Mouse (Mus musculus) heart, postnatal 36 days (tissue): Measurements from ENCODE around the gene Kpna4. TPM values are rescaled to one million over a fixed set of nuclear protein-coding genes. Genes with fewer than 3 reads are reported as not detected.

Experiments
- DNase-seq, 2 experiments: peaks; one replicate each; pipeline ENCODE4 v3.0.0; 2021 to 2022
- intact Hi-C: fragments of 180-260 bp; cut with DNase I; formaldehyde crosslinking; loops from one replicate; pipeline ENCODE4 v1.15.1; 2025
- total RNA-seq, 2 experiments: library from RNA; stranded (reverse); gene quantifications; 2 replicates each; pipeline ENCODE4 v1.2.3; 2021

Kpna4 gene
- total RNA-seq, 2 experiments from 2014 or later: 86.3 to 95.6 TPM

DNA sequence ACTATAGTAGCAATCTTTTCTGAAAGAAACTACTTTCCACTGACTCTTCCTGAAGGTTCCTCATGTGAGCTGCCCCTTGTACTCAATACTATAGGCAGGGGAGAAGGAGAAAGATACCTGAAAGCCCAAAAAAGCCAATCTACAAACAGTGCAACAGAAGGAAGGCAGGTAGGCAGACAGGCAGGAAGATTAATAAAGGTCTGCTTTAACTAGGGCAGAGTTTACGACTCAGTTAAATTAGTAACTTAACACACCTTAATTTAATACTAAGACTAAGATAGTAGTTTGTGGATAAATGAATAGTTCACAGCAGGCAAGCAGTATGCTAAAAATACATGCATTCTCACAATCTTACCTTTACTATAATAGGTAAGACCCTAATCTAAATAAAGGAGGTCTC, 12.2 kb downstream of the Kpna4 start:
- no peak for DNase-seq
- intact Hi-C loops: loop anchor here (5.0 kb wide), 1 partner anchor 47 kb away; no protein-coding TSS in a partner anchor

DNA sequence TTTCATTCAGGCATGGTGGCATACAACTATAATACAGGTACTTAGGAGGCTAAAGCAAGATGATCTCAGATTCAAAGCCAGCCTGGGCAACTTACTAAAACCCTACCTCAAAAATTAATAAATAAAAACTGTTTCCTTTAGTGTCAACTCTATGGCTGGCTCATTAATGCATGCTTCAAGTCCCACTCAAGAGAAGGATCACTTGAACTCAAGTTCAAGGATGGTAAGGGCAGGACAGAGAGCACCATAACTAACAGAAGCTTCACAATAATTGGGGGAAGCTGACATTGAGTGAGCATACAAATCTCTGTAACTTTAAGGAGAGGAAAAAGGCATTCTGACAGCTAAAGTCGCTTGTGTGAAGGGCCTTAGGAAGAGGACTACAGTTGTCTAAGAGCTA, 13.0 kb downstream of the Kpna4 start:
- intact Hi-C loops: loop anchor here (5.0 kb wide), 1 partner anchor 47 kb away; no protein-coding TSS in a partner anchor

DNA sequence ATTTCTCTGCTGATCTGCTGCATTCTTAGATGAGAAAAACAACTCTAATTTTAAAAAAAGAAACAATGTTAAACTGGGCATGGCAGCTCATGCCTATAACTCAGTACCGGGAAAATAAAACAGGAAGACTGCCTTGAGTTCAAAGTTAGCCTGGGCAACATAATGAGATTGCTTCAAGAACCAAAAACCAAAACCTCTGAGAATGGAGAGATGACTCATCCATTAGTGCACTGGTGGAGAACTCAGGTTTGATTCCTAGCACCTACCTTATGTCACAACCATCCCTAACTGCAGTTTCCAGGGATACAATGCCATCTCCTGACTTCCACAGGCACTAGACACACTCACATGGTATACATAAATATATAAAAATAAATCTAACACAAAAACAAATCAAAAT, 17.8 kb downstream of the Kpna4 start:
- no peak for DNase-seq
- intact Hi-C loops: no loop called here

More for the DNA sequence above, 13.0 kb downstream of the Kpna4 start:
- DNase-seq: no peak

DNA sequence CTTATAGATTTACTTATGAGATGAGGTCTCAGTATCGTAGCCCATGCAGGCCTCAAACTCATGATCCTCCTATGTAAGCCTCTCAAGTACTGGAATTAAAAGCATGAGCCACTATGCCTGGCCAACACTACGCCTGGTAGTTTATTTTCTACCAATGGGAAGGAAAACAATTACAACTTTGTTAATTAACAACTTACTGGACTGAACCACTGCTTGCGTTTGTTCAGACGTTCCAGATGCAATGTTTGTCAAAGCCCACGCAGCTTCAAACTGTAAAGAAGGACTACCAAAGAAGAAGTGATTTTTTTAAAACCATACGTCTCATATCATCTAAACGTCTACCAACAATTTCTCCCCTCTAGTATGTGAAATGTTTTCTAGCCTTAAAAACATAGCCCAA, 32.5 kb downstream of the Kpna4 start:
- DNase-seq: no peak
- intact Hi-C loops: no loop called here

DNA sequence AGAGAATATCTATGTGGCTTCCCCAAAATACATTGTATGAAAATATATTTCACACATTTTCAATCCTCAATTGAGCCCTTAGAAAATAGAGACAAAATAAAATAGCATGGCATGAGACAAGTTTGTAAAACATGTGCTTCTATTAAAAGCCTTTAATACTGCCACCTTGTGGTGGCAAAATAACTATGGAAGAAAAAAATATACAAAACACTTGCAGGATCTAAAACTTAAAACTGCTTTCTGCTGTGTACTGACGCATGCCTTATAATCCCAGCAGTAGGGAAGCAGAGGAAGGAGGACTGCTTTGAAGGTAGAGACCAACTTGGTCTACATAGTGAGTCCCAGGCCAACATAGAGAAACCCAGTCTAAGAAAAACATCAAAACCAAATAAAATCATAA, 62.9 kb downstream of the Kpna4 start:
- intact Hi-C loops: loop anchor here (2.0 kb wide), 1 partner anchor 355 kb away; no protein-coding TSS in a partner anchor
- DNase-seq: no peak

DNA sequence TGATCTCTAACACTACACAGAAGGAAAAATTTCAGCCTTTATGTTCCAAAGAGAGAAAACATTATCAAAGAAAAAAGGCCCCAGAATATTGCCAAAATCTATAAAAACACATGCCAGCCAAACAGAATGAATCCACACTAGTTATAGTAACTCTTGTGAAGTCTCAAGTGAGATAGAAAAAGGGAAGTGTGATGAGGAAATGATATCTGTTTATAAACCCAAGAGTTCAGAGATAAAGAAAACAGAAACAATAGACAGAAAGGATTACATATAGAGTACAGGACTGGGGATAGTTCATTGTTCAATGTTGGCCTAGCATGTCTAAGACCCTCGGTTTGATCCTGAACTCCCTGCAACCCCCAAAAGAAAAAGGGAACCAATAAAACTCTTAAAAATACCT, 64.1 kb downstream of the Kpna4 start:
- intact Hi-C loops: loop anchor here (2.0 kb wide), 1 partner anchor 18 kb away; the partner anchor contains the start of gene Trim59
- no peak for DNase-seq

DNA sequence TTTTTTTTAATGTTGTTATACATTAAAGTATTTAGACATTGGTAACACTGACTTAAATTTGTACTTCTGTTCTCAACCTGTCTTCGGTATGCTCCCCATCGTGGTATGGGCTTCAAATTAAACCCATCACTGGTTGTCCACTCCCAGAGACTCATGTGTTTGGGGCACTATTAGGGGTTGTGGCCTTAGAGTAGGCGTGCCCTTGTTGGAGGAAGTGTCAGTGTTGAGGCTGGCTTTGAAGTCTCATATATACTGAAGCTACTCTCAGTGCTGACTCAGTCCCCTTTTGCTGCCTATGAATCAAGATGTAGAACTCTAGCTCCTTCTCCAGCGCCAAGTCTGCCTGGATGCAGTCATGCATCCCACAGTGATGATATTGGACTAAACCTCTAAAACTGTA, 66.2 kb downstream of the Kpna4 start:
- no peak for DNase-seq
- intact Hi-C loops: no loop called here

DNA sequence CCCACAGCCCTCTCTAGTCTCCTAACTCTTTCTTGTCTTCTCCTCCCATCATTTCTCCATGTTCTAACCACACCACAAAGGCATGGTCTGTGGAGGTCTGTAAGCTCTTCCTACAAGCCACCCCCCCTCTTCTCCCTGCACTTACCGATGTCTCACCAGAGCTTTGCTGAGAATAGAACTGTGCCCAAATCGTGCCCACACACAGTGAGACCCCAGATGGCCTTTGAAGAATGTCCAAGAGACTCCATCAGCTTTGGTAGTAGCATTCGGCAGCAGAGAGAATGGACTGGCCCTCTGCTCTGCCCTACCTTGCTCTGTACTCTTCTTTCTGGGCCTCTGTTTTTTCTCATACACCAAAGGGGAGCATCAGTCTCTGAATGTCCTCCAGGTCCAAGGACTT, 71.0 kb downstream of the Kpna4 start:
- intact Hi-C loops: no loop called here
- no peak for DNase-seq

DNA sequence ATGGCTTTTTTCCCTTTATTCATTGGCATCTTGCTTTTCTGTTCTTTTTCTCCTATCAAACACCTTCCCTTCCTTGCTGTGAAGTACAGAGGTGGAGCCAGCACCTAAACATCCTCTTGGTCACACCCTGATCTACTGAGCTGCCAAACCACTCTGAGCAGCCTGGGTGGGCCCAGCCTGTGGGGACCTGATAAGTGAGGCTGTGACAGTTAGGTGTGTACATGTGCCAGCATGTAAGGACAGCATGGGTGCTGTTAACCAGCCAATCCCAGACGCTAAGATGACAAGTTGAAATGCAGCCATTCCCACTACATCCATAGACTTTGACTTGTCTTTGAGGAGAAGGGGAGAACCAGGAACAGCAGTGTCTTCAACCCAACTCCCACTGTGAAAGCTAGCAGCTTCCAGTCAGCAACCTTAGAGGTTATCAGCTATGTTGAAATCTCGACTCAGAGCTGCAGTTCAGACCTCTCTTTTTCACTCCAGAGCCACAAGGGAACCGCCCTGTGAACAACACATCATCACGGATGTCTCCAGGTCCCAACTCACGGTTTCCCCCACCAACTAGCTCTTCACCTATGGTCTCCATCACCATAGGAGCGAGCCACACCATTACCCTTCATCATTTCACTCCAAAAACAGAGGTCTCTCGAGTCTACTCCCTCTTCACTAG, 72.0 kb downstream of the Kpna4 start:
- intact Hi-C loops: no loop called here
- no peak for DNase-seq

DNA sequence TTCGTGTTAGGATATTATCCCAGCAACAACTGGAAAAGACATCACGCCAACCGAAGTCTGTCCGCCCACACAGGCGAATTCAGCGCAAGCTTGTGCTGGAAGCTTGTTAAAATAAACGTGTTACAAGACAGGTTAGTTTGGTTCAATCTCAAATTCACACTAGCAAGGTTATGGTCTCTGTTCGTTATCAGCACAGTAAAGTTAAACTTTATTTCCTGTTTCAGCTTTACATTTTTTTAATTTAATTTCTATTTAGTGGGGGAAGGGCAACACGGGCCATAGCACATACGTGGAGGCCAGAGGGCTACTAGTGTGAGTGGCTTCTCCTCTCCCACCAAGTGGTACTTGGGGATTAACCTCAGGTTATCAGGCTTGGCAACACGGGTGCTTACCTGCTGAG, 75.0 kb downstream of the Kpna4 start:
- no peak for DNase-seq
- intact Hi-C loops: no loop called here

DNA sequence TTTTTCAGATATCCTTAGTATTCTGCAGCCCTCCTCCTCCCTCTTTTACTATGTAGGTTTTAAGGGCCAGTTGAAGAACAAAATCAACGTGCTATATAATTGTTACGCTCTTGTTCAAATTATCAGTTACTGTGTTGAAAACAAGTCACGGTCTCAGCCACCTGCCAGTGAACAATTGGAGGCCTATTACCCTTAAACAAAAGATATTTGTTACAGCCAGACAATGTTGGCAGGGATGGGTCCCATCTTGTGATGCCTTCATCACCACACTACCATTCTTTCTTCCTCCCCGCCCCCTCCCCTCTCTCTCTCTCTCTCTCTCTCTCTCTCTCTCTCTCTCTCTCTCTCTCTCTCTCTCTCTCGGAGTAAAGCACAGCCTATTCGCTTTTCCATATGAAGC, 77.9 kb downstream of the Kpna4 start:
- intact Hi-C loops: no loop called here
- DNase-seq: no peak

DNA sequence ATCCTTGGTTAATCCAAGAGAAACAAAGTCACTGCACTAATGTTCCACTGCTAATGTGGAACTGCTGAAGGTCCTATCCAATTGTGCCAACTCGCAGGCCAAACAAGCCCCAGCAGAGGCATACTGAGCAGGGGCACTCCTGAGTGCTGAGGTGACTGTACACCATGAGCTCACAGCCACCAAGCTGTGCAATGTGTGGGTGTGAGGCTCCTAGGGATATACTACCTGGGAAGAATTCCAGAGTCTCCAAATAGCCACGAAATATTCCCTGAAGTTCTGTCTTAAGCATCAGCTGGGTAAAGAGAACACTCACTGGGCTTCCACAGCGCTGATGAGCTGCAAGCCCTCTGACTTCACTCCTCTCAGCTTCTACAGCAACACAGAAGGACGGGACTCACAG, 79.2 kb downstream of the Kpna4 start:
- intact Hi-C loops: no loop called here
- no peak for DNase-seq

DNA sequence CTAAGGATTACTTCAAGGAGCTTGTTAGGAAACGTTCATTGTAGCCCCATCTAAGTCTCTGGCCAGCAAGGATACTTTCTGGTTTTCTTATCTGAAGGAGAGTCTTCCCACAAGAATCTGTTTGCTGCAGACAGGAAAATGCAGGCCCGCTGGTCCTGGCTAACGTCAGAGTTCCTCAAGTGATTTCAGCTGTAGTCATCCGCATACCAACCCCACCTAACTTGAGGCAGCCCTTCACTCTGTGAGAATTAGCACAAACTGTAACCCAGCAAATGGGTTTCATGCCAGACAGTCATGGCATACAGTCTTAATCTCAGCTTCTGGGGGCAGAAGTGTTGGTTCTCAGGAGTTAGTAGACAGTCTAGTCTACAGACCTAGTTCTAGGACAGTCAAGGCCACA, 80.4 kb downstream of the Kpna4 start:
- DNase-seq: no peak
- intact Hi-C loops: no loop called here

DNA sequence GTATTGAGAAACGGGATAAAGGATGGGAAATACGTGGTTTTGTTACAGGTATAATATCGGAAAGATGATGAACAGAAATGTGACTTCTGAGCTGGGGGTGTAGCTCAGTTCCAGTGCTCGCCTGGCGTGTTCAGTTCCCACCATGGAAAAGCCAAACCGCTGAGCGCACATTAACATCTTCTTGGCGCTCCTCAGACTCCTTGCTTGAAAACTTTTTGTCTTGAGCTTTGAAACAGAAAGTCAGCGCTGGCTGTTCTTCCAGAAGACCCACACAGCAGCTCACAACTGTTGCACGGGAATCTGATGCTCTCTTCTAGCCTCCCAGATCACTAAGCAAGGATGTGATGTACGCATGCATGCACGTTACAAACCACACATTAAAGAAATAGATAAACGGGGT, 81.2 kb downstream of the Kpna4 start:
- intact Hi-C loops: loop anchor here (1.0 to 2.0 kb wide), 2 partner anchors 17 to 82 kb away; partner anchors contain the start of gene Kpna4
- DNase-seq: peak in 1 of 2 experiments; percentile 15

DNA sequence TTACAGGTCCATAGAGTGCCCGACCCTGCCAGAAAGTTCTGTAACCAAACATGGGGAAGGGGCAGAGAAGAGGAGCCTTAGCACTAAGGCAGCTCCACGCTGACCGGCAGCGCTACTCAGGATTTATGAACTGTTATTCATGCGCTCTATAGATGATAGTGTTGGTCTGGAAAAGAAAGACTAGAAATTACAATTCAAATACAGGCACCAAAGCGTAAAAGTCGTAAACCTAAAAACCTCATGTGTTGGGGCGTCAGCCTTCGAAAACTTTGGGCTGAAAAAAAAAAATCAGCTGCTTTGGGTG, 81.6 kb downstream of the Kpna4 start:
- DNase-seq: no peak
- intact Hi-C loops: loop anchor here (1.0 to 2.0 kb wide), 2 partner anchors 17 to 82 kb away; partner anchors contain the start of gene Kpna4

DNA sequence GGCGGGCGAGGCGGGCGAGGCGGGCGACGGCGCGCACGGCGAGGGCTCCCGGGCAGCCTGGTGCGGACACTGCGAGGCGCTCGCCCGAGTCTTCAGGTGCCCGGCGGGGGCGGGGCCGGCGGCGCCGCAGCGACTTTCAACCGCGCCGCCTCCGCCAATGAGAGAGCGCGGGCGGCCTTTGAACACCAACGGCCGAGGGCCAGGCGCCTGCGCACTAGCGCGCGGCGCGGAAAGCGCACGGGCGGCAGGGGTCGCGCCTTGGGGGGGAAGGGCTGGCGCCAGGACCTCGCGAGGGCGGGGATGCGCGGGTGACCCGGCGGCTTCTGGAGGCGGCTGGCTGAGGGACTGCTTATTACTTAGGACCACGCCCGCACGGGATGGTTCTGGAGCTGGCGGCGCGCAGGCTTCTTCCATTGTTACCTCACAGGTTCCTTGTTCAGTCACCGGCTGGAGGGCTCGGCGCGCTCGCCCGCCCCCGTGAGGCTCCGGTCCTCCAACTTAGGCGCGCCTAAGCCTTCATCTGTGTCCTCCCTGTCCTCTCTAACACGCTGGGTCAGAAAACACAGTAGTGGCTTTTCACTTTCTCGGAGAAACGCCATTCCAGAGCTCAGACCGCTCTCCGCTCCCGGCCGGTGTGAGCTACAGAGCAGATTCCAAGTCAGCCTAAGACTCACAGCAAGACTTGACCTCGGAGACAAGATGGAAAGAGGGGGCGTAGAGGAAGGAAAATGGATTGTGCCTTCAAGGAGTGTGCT, 82.1 kb downstream of the Kpna4 start, which contains the start of gene Trim59:
Gene Trim59 (minus strand): TSS at position 111 of the 755 bp plus-strand sequence.
- peak; percentile 87 to 91 for DNase-seq
- intact Hi-C loops: loop anchor here (1.0 to 2.0 kb wide), 2 partner anchors 18 to 82 kb away; partner anchors contain the start of gene Kpna4

DNA sequence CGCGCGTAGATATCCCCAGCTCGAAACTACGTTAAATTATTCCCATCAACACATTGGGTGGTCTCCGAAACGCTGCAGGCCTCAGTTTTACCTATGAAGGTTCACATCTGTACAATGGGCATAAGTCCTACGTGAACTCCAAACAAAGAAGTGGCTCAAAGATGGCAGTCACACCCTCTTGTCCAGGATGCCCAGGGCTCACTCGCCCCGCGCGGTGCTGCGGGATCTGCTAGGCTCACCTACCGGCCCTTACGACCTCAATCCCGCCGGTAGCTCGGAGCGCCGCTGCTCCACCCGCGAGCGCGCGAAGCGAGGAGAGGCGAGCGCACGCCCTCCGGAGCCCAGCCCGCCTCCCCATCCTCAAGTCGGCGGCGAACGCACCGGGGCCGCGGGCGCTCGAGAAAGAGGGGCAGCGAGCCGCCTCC, 82.7 kb downstream of the Kpna4 start:
- no peak for DNase-seq
- intact Hi-C loops: loop anchor here (2.0 kb wide), 1 partner anchor 19 kb away; no protein-coding TSS in a partner anchor

DNA sequence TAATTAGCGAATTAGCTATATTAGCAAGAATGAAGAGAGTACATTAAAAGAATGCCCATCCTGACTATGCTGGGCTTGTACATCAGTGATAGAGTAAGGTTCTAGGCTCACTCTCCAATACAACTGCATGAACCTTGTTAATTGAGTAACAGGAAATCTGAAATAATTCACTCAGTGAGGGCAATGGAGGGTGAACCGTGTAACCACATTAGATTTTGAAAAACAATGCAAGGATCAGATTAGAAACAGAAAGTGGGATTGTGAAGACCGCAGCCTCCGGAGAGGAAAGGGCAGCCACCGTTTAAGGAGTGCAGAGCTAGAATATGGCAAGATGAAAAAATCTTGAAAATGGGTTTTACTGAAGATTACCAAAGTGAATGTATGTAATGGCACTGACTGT, 85.6 kb downstream of the Kpna4 start:
- no peak for DNase-seq
- intact Hi-C loops: loop anchor here (2.0 kb wide), 1 partner anchor 34 kb away; no protein-coding TSS in a partner anchor

DNA sequence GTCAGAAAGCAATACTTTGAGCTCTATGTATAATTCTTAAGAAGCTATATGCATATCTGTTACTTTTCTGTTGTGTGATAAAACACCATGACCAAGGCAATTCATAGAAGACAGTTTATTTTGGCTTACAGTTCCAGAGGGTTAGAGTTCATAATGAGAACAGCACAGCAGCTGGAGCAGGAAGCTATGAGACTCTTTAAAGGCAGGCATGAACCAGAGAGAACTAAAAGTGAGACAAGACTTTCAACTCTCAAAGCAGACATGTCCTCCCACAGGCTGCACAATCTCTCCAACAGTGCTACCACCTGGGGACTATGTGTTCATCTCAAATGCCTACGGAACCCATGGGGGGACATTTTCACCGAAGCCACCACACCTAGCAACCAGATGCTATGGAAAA, 86.8 kb downstream of the Kpna4 start:
- DNase-seq: no peak
- intact Hi-C loops: loop anchor here (2.0 kb wide), 1 partner anchor 33 kb away; no protein-coding TSS in a partner anchor

DNA sequence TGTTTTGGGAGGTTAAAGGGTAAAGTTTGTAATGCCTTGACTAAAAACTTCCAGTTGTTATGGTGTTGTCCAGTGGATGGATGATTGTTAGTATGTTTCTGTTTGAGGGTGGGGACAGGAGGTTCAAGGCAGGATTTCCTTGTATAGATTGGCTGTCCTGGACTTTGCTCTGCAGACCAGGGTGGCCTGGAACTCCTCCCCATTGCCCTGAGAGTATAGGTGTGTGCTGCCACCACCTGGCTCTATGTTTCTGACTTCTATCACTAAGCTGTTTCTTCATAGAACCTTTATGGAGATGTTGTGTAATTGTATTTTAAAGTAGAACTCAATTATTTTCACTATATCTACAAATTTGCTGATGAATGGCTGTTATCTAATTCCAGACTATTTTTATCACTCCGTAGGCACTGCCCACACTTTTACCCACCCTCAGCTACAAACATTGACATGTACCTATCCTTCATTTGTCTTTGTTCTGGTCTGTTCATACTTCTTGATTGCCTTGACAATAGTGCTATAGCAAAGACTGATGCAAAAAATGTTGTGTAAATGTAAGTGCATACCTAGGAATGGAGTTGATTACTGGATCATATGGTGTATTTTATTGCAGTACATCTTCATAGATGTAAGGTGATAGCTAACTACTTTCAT, 100.7 kb downstream of the Kpna4 start:
- intact Hi-C loops: no loop called here
- DNase-seq: no peak

DNA sequence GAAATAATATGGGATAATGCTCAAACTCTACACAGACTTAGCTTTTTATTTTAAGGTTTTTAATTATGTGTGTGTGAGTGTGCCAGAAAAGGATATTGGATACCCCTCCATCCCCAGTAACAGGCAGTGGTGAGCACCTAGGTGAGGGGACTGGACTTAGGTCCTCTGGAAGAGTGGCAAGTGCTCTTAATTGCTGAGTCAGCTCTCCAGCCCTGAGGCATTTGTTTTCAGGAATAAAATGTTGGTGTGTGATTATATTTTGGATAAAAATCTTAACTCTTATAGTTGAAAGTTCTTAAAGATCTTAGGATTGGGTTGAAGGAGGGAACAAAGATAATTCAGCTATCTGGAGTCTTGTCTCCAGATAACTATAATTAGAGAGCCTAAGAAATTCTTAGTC, 106.1 kb downstream of the Kpna4 start:
- intact Hi-C loops: no loop called here
- DNase-seq: no peak
